Mouse (Mus musculus) embryonic facial prominence, embryonic 12.5 days (tissue): ENCODE data around the gene Iqcf1. TPM values are rescaled to one million over a fixed set of nuclear protein-coding genes. Genes with fewer than 3 reads are reported as not detected.

ENCODE experiments used
- polyA plus RNA-seq: library from polyadenylated mRNA; unstranded; fragments of >200 nt; fragmentation: Nextera tagmentation; extraction: Ambion mirVana; gene quantifications from 2 replicates; pipeline ENCODE4 v1.2.1, GENCODE M21; 2016

Gene Iqcf1
- polyA plus RNA-seq, 1 experiment from 2014 or later, result not detected

Other genes starting within 250 kb of the Iqcf1 start
- gene Poc1a, start 218.9 kb upstream of the Iqcf1 start, polyA plus RNA-seq, result 25.7 and 27.9 TPM in 2 replicates
- gene Dusp7, start 131.3 kb upstream of the Iqcf1 start, polyA plus RNA-seq, result 51.1 and 59.2 TPM in 2 replicates
- 878 and 882 TPM in 2 replicates for gene Rpl29, start 70.5 kb upstream of the Iqcf1 start, polyA plus RNA-seq
- 49.0 and 49.1 TPM in 2 replicates for gene Acy1, start 61.6 kb upstream of the Iqcf1 start, polyA plus RNA-seq
- 12.5 and 14.0 TPM in 2 replicates for gene Abhd14b, start 52.5 kb upstream of the Iqcf1 start, polyA plus RNA-seq
- gene Abhd14a, start 52.3 kb upstream of the Iqcf1 start, polyA plus RNA-seq, result 58.5 and 61.3 TPM in 2 replicates
- gene Pcbp4, start 46.7 kb upstream of the Iqcf1 start, polyA plus RNA-seq, result 213 and 222 TPM in 2 replicates
- gene Gpr62, start 34.0 kb upstream of the Iqcf1 start, polyA plus RNA-seq, result 0.62 and 0.70 TPM in 2 replicates
- gene Rrp9, start 24.0 kb upstream of the Iqcf1 start, polyA plus RNA-seq, result 52.8 and 57.9 TPM in 2 replicates
- gene Parp3, start 23.0 kb upstream of the Iqcf1 start, polyA plus RNA-seq, result 3.7 and 4.6 TPM in 2 replicates
- gene Iqcf5, start 14.6 kb downstream of the Iqcf1 start, polyA plus RNA-seq, result not detected in 2 replicates
- gene Iqcf3, start 61.7 kb downstream of the Iqcf1 start, polyA plus RNA-seq, result not detected in 2 replicates
- not detected in 2 replicates for gene Iqcf4, start 71.0 kb downstream of the Iqcf1 start, polyA plus RNA-seq
- not detected in 2 replicates for gene Iqcf6, start 126.6 kb downstream of the Iqcf1 start, polyA plus RNA-seq
- gene Grm2, start 156.1 kb downstream of the Iqcf1 start, polyA plus RNA-seq, result 0.93 and 2.0 TPM in 2 replicates
- 46.0 and 47.3 TPM in 2 replicates for gene Tex264, start 186.0 kb downstream of the Iqcf1 start, polyA plus RNA-seq